Mouse (Mus musculus): ENCODE measurements around the gene Nell2. TPM values are rescaled to one million over a fixed set of nuclear protein-coding genes. Genes with fewer than 3 reads are reported as not detected.
A peak's percentile ranks its signal among the peaks of the same experiment; 100 is the strongest.

Nell2 gene
- polyA plus RNA-seq, 1 experiment from 2014 or later, result 14.3 TPM

- WGBS, result 45% methylated on average over 9 of the region's 9 CpGs
- no peak overlapping the region for H3K9ac ChIP-seq
- H3K4me3 ChIP-seq (replicated peaks), result no peak overlapping the region
- H3K4me2 ChIP-seq, result no peak overlapping the region
- no peaks in the 10 kb centered on the region for H3K27me3 ChIP-seq (replicated peaks)
- no peaks in the 10 kb centered on the region for H3K4me1 ChIP-seq
- H3K27ac ChIP-seq, result no peak overlapping the region
- no peaks in the 10 kb centered on the region for H3K9me3 ChIP-seq
- no peak for ATAC-seq (ENCODE audit: insufficient read depth, low FRiP score, low read depth)
- H3K36me3 ChIP-seq, result no peaks in the 10 kb centered on the region
Measured at GRCm38 (mm10) chr15:95193661-95194280, 334.6 kb downstream of the Nell2 start.

- H3K4me2 ChIP-seq, result no peak overlapping the region
- no peaks in the 10 kb centered on the region for H3K27me3 ChIP-seq (replicated peaks)
- no peaks in the 10 kb centered on the region for H3K36me3 ChIP-seq
- WGBS, result 75% methylated on average over 8 of the region's 8 CpGs
- H3K4me1 ChIP-seq, result no peaks in the 10 kb centered on the region
- no peak for ATAC-seq (ENCODE audit: insufficient read depth, low FRiP score, low read depth)
- no peak overlapping the region for H3K9ac ChIP-seq
- no peak overlapping the region for H3K4me3 ChIP-seq (replicated peaks)
- H3K9me3 ChIP-seq, result no peaks in the 10 kb centered on the region
- H3K27ac ChIP-seq, result no peak overlapping the region
Measured at GRCm38 (mm10) chr15:95192951-95193350, 335.4 kb downstream of the Nell2 start.

- Histone ChIP-seq H3K9me3 (no peaks in the 10 kb centered on the region), H3K36me3 (no peaks in the 10 kb centered on the region), H3K4me3 (replicated peaks) (no peak overlapping the region), H3K9ac (no peak overlapping the region), H3K4me2 (no peak overlapping the region), H3K27ac (no peak overlapping the region), H3K4me1 (no peaks in the 10 kb centered on the region), H3K27me3 (replicated peaks) (no peaks in the 10 kb centered on the region)
- WGBS, result 44% methylated on average over 10 of the region's 10 CpGs
- no peak for ATAC-seq (ENCODE audit: insufficient read depth, low FRiP score, low read depth)
Measured at GRCm38 (mm10) chr15:95186226-95186625, 342.1 kb downstream of the Nell2 start.

- ATAC-seq (ENCODE audit: insufficient read depth, low FRiP score, low read depth), result no peak
- H3K27me3 ChIP-seq (replicated peaks), result no peaks in the 10 kb centered on the region
- no peak overlapping the region for H3K27ac ChIP-seq
- H3K4me1 ChIP-seq, result no peaks in the 10 kb centered on the region
- no peaks in the 10 kb centered on the region for H3K9me3 ChIP-seq
- no peaks in the 10 kb centered on the region for H3K36me3 ChIP-seq
- H3K4me3 ChIP-seq (replicated peaks), result no peak overlapping the region
- 48% methylated on average over 9 of the region's 9 CpGs for WGBS
- H3K4me2 ChIP-seq, result no peak overlapping the region
- no peak overlapping the region for H3K9ac ChIP-seq
Measured at GRCm38 (mm10) chr15:95185419-95185818, 342.9 kb downstream of the Nell2 start.

GRCm38 (mm10) chr15:95183450-95183849, 344.9 kb downstream of the Nell2 start:
- no peaks in the 10 kb centered on the region for H3K27me3 ChIP-seq (replicated peaks)
- no peaks in the 10 kb centered on the region for H3K9me3 ChIP-seq
- 44% methylated on average over 5 of the region's 5 CpGs for WGBS
- no peak overlapping the region for H3K9ac ChIP-seq
- H3K4me2 ChIP-seq, result no peak overlapping the region
- ATAC-seq (ENCODE audit: insufficient read depth, low FRiP score, low read depth), result no peak
- no peak overlapping the region for H3K4me3 ChIP-seq (replicated peaks)
- no peak overlapping the region for H3K27ac ChIP-seq
- H3K4me1 ChIP-seq, result no peaks in the 10 kb centered on the region
- H3K36me3 ChIP-seq, result no peaks in the 10 kb centered on the region

- Histone ChIP-seq H3K27me3 (replicated peaks) (no peaks in the 10 kb centered on the region), H3K9ac (no peak overlapping the region), H3K4me3 (replicated peaks) (no peak overlapping the region), H3K4me1 (no peaks in the 10 kb centered on the region), H3K27ac (no peak overlapping the region), H3K4me2 (no peak overlapping the region), H3K36me3 (no peaks in the 10 kb centered on the region), H3K9me3 (no peaks in the 10 kb centered on the region)
- ATAC-seq (ENCODE audit: insufficient read depth, low FRiP score, low read depth), result no peak
- WGBS, result 61% methylated on average over 3 of the region's 3 CpGs
Measured at GRCm38 (mm10) chr15:95156828-95157227, 371.5 kb downstream of the Nell2 start.

GRCm38 (mm10) chr15:95145118-95145517, 383.2 kb downstream of the Nell2 start:
- H3K9me3 ChIP-seq, result no peaks in the 10 kb centered on the region
- H3K27ac ChIP-seq, result no peak overlapping the region
- no peaks in the 10 kb centered on the region for H3K27me3 ChIP-seq (replicated peaks)
- H3K4me2 ChIP-seq, result no peak overlapping the region
- no peak for ATAC-seq (ENCODE audit: insufficient read depth, low FRiP score, low read depth)
- H3K36me3 ChIP-seq, result no peaks in the 10 kb centered on the region
- H3K9ac ChIP-seq, result no peak overlapping the region
- H3K4me3 ChIP-seq (replicated peaks), result no peak overlapping the region
- H3K4me1 ChIP-seq, result no peaks in the 10 kb centered on the region
- 84% methylated on average over 2 of the region's 2 CpGs for WGBS

- no peaks in the 10 kb centered on the region for H3K27me3 ChIP-seq (replicated peaks)
- no peak overlapping the region for H3K4me3 ChIP-seq (replicated peaks)
- no peak overlapping the region for H3K27ac ChIP-seq
- H3K36me3 ChIP-seq, result no peaks in the 10 kb centered on the region
- no peak overlapping the region for H3K9ac ChIP-seq
- H3K9me3 ChIP-seq, result no peaks in the 10 kb centered on the region
- H3K4me2 ChIP-seq, result no peak overlapping the region
- no peaks in the 10 kb centered on the region for H3K4me1 ChIP-seq
- 60% methylated on average over 2 of the region's 2 CpGs for WGBS
- no peak for ATAC-seq (ENCODE audit: insufficient read depth, low FRiP score, low read depth)
Measured at GRCm38 (mm10) chr15:95144131-95144530, 384.2 kb downstream of the Nell2 start.

- no peaks in the 10 kb centered on the region for H3K9me3 ChIP-seq
Measured at GRCm38 (mm10) chr15:95138709-95139409, 389.5 kb downstream of the Nell2 start.

GRCm38 (mm10) chr15:95137018-95137810, 391.1 kb downstream of the Nell2 start:
- Histone ChIP-seq H3K4me2 (no peak overlapping the region), H3K27ac (no peak overlapping the region), H3K9ac (no peak overlapping the region), H3K4me1 (no peaks in the 10 kb centered on the region), H3K9me3 (no peaks in the 10 kb centered on the region), H3K27me3 (replicated peaks) (no peaks in the 10 kb centered on the region), H3K4me3 (replicated peaks) (no peak overlapping the region), H3K36me3 (no peaks in the 10 kb centered on the region)
- ATAC-seq (ENCODE audit: insufficient read depth, low FRiP score, low read depth), result no peak
- 86% methylated on average over 10 of the region's 10 CpGs for WGBS

More at GRCm38 (mm10) chr15:95138709-95139409, 389.5 kb downstream of the Nell2 start:
- no peak for ATAC-seq (ENCODE audit: insufficient read depth, low FRiP score, low read depth)
- no peaks in the 10 kb centered on the region for H3K4me1 ChIP-seq
- no peaks in the 10 kb centered on the region for H3K27me3 ChIP-seq (replicated peaks)
- no peak overlapping the region for H3K4me2 ChIP-seq
- WGBS, result 58% methylated on average over 12 of the region's 12 CpGs
- no peak overlapping the region for H3K9ac ChIP-seq
- no peak overlapping the region for H3K4me3 ChIP-seq (replicated peaks)
- H3K36me3 ChIP-seq, result no peaks in the 10 kb centered on the region
- no peak overlapping the region for H3K27ac ChIP-seq

GRCm38 (mm10) chr15:95135926-95136609, 392.3 kb downstream of the Nell2 start:
- 0 out of 2 replicates have a peak, but pooled peaks have one; percentile 31 for ATAC-seq (ENCODE audit: insufficient read depth, low FRiP score, low read depth)
- Histone ChIP-seq H3K4me1 (no peaks in the 10 kb centered on the region), H3K27ac (no peak overlapping the region), H3K4me2 (no peak overlapping the region), H3K36me3 (no peaks in the 10 kb centered on the region), H3K4me3 (replicated peaks) (no peak overlapping the region), H3K9me3 (no peaks in the 10 kb centered on the region), H3K9ac (no peak overlapping the region), H3K27me3 (replicated peaks) (no peaks in the 10 kb centered on the region)
- 88% methylated on average over 17 of the region's 17 CpGs for WGBS

Measured in stomach, embryonic 15.5 days (tissue).